Mouse (Mus musculus): ENCODE measurements around the gene Myo1a.

DNA sequence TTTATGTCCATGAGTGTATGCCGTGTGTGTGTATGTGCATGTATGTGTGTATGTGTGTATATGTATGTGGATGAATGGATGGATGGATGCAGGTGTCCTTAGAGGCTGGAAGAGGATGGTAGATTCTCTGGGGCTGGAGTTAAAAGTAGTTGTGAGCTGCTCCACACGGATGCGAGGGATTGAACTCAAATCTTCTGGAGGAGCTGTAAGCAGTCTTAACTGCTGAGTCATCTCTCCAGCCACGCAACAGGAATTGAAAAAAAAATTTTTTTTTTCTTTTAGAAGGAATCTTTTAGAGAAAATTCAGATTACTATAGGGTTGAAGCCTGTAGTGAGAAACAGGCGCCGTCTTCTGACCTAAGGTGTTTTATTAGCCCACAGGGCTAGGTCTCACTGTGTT lies 22.1 kb upstream of the Myo1a start:
- TF ChIP-seq CTCF (IDR thresholded peaks at IDR 0.05; ENCODE audit: low read depth) (no peak), EP300 (IDR thresholded peaks at IDR 0.05; ENCODE audit: low read depth) (no peak)
